Mouse (Mus musculus) thymus, postnatal 0 days (tissue): ENCODE data around the gene Dnaja3. TPM values are rescaled to one million over a fixed set of nuclear protein-coding genes. Genes with fewer than 3 reads are reported as not detected.

Source experiments
- DNase-seq: peaks from one replicate; pipeline ENCODE4 v3.0.0-alpha.2; 2015; ENCODE audit warnings: low spot score
- polyA plus RNA-seq: library from polyadenylated mRNA; unstranded; fragments of >200 nt; fragmentation: Nextera tagmentation; extraction: Ambion mirVana; gene quantifications from 2 replicates; pipeline ENCODE4 v1.2.1, GENCODE M21; 2015

Dnaja3 gene
- polyA plus RNA-seq, 1 experiment from 2014 or later: 47.3 TPM

- peak; percentile 32 for DNase-seq
These were observed 33.2 kb upstream of the Dnaja3 start for GRCm38 (mm10) chr16:4606431-4607084.

GRCm38 (mm10) chr16:4607818-4608531, 31.8 kb upstream of the Dnaja3 start:
- DNase-seq: peak; percentile 88

GRCm38 (mm10) chr16:4608532-4609059, 31.2 kb upstream of the Dnaja3 start:
- no peak for DNase-seq

GRCm38 (mm10) chr16:4611193-4611592, 28.6 kb upstream of the Dnaja3 start:
- DNase-seq: no peak

- DNase-seq: no peak
These were observed 28.1 kb upstream of the Dnaja3 start for GRCm38 (mm10) chr16:4611676-4612075.

GRCm38 (mm10) chr16:4613736-4614135, 26.1 kb upstream of the Dnaja3 start:
- no peak for DNase-seq

GRCm38 (mm10) chr16:4614639-4615038, 25.1 kb upstream of the Dnaja3 start:
- no peak for DNase-seq

GRCm38 (mm10) chr16:4615297-4615696, 24.5 kb upstream of the Dnaja3 start:
- DNase-seq: no peak

GRCm38 (mm10) chr16:4616829-4617228, 23.0 kb upstream of the Dnaja3 start:
- no peak for DNase-seq

- no peak for DNase-seq
These were observed 15.7 kb upstream of the Dnaja3 start for GRCm38 (mm10) chr16:4624074-4624473.

- DNase-seq: peak; percentile 89
These were observed 15.2 kb upstream of the Dnaja3 start, which contains the start of gene Pam16 for GRCm38 (mm10) chr16:4624481-4625110. Gene Pam16, minus strand, starts transcription at chr16:4624988.

GRCm38 (mm10) chr16:4627105-4627504, 12.7 kb upstream of the Dnaja3 start:
- DNase-seq: no peak

- DNase-seq: no peak
These were observed 10.8 kb upstream of the Dnaja3 start for GRCm38 (mm10) chr16:4628898-4629419.

- peak; percentile 74 for DNase-seq
These were observed 9.8 kb upstream of the Dnaja3 start for GRCm38 (mm10) chr16:4629950-4630349.

- peak; percentile 28 for DNase-seq
These were observed 7.7 kb upstream of the Dnaja3 start for GRCm38 (mm10) chr16:4632050-4632449.

- DNase-seq: no peak
These were observed 6.1 kb upstream of the Dnaja3 start for GRCm38 (mm10) chr16:4633661-4634060.

GRCm38 (mm10) chr16:4634681-4635080, 5.1 kb upstream of the Dnaja3 start:
- no peak for DNase-seq

GRCm38 (mm10) chr16:4635760-4636159, 4.0 kb upstream of the Dnaja3 start:
- DNase-seq: no peak

- no peak for DNase-seq
These were observed 848 bp upstream of the Dnaja3 start for GRCm38 (mm10) chr16:4638891-4639390.

GRCm38 (mm10) chr16:4640267-4641005, 647 bp downstream of the Dnaja3 start:
- DNase-seq: no peak
